Mouse (Mus musculus) hindbrain, embryonic 10.5 days (tissue): Measurements from ENCODE around the gene Tubgcp3. TPM values are rescaled to one million over a fixed set of nuclear protein-coding genes. Genes with fewer than 3 reads are reported as not detected.
"Not testable (repeated sequence)": the region's sequence is repeated elsewhere in the genome, so short reads cannot be mapped to it uniquely, and the experiment has no call there.

Source experiments
- DNase-seq: peaks from one replicate; pipeline ENCODE4 v3.0.0-alpha.2; 2017; ENCODE audit warnings: low spot score
- H3K27ac ChIP-seq: fragments of 300-500 bp; sonication (generic); 2 replicates; pipeline ENCODE4 v1.5.1; 2016; ENCODE audit warnings: mild to moderate bottlenecking, moderate library complexity
- H3K27me3 ChIP-seq: fragments of 300-500 bp; sonication (generic); 2 replicates; pipeline ENCODE4 v1.6.1; 2016; ENCODE audit warnings: mild to moderate bottlenecking; ENCODE audit not compliant: poor library complexity, insufficient read depth, severe bottlenecking
- H3K36me3 ChIP-seq: fragments of 300-500 bp; sonication (generic); 2 replicates; pipeline ENCODE4 v1.6.1; 2016; ENCODE audit warnings: mild to moderate bottlenecking, moderate library complexity
- H3K4me1 ChIP-seq: fragments of 300-500 bp; sonication (generic); replicated peaks from 2 replicates; pipeline ENCODE4 v1.6.1; 2016; ENCODE audit warnings: mild to moderate bottlenecking
- H3K4me3 ChIP-seq: fragments of 300-500 bp; sonication (generic); 2 replicates; pipeline ENCODE4 v1.5.1; 2016; ENCODE audit warnings: mild to moderate bottlenecking, moderate library complexity
- H3K9me3 ChIP-seq: fragments of 300-500 bp; sonication (generic); 2 replicates; pipeline ENCODE4 v1.6.1; 2016; ENCODE audit warnings: mild to moderate bottlenecking, moderate library complexity
- WGBS: fragments of 180-500 bp; shearing (Covaris S2); methylation state at CpG from one replicate; pipeline ENCODE4 v1.1.7; 2016; 5-methylcytosine and 5-hydroxymethylcytosine counted together
- polyA plus RNA-seq: library from polyadenylated mRNA; unstranded; fragments of >200 nt; fragmentation: Nextera tagmentation; extraction: Ambion mirVana; gene quantifications from 2 replicates; pipeline ENCODE4 v1.2.1, GENCODE M21; 2016

Tubgcp3 gene
- polyA plus RNA-seq, 1 experiment from 2014 or later: 49.9 TPM

DNA sequence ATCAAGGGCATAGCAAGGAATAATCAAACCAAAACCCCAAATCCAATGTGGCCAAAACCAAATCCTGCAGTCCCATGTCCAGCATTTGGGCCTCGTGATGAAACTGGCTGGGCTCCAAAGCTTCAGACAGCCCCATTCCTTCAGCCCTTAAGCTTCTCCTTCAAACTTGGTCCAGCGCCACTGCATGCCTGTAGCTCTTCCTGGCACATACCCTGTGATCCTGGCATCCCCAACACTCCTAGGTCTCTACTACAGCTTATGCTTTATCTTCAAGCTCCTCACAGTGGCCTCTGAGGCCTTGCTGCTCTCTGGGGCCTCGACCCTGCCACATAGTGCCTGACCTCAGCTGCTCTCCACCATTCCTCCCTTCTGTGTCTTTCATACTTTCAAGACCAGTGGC is 5.5 kb downstream of the Tubgcp3 start:
- H3K27ac ChIP-seq, DNase-seq, H3K27me3 ChIP-seq, H3K4me3 ChIP-seq, H3K9me3 ChIP-seq: not testable (repeated sequence)
- Histone ChIP-seq H3K36me3 (peaks cover 31% of the 10 kb centered on the region), H3K4me1 (peaks cover 13% of the 10 kb centered on the region)
- 94% methylated on average over 3 of the region's 3 CpGs for WGBS

DNA sequence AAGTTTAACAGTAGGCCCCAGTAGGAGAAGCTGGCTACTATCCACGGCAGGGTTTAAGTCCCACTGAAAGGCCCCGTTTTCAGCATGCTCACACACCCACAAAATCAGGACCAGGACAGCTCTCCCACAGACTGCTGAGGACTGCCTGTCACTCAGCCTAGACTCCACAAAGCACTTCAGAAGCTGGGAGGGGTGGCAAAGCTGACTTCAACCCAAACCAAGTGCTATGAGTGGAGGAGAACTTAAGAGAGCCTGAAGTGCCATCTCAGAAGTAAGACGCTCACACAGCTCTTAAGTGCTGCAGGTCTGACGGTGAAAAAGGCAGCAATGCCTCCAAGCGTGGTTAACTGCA is 9.0 kb downstream of the Tubgcp3 start:
- Histone ChIP-seq H3K27me3 (no peaks in the 10 kb centered on the region), H3K9me3 (no peaks in the 10 kb centered on the region), H3K27ac (no peak overlapping the region), H3K36me3 (peaks cover 57% of the 10 kb centered on the region), H3K4me1 (no peaks in the 10 kb centered on the region), H3K4me3 (no peak overlapping the region)
- 87% methylated on average over 5 of the region's 5 CpGs for WGBS
- no peak for DNase-seq

DNA sequence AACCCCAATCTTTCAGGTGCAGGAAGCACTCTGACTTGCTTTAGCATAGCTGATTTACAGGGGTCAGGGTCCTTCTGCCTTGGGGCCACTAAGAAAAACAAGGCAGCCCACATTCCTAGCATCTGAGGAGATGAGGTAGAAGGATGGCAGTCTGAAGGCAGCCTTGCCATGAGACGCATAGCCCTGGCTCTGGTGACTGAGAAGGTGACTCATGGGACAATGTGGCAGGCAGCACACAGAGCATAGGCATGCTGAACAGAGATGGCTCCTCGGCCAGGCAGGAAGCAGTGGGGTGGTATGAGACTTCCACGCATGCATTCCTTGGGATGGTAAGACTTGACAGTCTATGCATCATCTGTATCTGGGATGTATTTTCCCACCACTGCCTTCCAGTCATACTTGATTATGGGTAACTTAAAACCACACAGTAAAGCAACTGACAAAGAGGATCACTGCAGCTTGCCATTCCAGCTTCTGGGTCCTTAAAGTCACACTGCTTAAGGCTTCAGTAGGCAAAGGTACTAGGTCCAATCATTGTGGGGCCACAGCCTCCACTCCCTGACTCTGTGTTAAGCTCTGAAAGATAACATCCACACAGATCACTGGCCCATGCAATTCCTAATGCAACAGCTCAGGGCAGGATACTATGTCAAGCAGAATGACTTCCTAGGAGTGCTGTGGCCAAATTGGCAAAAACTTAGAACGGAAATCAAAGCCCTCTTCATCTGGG is 9.5 kb downstream of the Tubgcp3 start:
- DNase-seq: no peak
- H3K36me3 ChIP-seq: peaks cover 60% of the 10 kb centered on the region
- H3K9me3 ChIP-seq: no peaks in the 10 kb centered on the region
- no peaks in the 10 kb centered on the region for H3K27me3 ChIP-seq
- H3K4me3 ChIP-seq: no peak overlapping the region
- 92% methylated on average over 4 of the region's 4 CpGs for WGBS
- H3K27ac ChIP-seq: no peak overlapping the region
- no peaks in the 10 kb centered on the region for H3K4me1 ChIP-seq

DNA sequence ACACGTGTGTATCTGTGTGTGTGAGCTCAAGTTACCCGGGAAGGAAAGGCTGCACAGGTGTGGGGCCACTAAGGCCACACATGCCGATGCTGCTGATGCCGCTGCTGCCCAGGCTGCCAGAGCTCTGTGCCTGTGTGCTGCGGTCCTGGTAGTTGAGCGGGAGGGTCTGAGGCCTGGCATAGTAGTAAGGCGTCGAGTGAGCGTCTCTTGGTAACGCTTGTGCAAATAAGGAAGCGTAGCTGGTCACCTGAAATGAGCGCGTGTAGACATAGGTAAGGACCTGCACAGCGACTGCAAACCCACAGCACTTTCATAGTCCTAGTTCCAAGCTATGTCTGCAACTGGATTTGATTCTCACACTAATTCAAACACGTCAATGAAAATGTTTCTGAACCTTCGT is 14.6 kb downstream of the Tubgcp3 start:
- no peak overlapping the region for H3K4me3 ChIP-seq
- H3K27me3 ChIP-seq: no peaks in the 10 kb centered on the region
- peaks cover 95% of the 10 kb centered on the region for H3K36me3 ChIP-seq
- no peaks in the 10 kb centered on the region for H3K4me1 ChIP-seq
- H3K27ac ChIP-seq: no peak overlapping the region
- H3K9me3 ChIP-seq: no peaks in the 10 kb centered on the region
- WGBS: 95% methylated on average over 16 of the region's 16 CpGs
- no peak for DNase-seq

DNA sequence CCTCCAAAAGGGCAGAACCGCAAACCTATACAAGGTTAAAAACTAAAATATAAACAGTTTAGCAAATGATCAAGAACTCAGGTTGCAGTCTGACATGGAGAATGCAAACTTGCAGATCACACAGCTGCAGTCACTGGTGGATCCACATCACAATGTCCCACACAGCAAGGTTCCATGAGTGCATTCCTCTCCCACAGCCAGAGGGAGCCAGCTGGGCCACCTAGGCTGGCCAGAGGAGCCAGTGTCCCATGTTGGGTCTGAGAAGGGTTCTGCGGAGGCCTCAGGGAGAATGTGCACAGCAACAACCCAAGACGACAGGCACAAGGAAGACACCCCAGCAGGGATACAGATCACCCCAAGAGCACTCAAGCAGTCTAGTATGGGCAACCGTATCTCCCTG is 20.8 kb downstream of the Tubgcp3 start:
- H3K9me3 ChIP-seq: no peaks in the 10 kb centered on the region
- H3K4me3 ChIP-seq: no peak overlapping the region
- no peak for DNase-seq
- no peak overlapping the region for H3K27ac ChIP-seq
- H3K4me1 ChIP-seq: no peaks in the 10 kb centered on the region; the same call in 1 of the 2 replicates
- H3K27me3 ChIP-seq: no peaks in the 10 kb centered on the region
- H3K36me3 ChIP-seq: peaks cover 99% of the 10 kb centered on the region
- WGBS: 83% methylated on average over 4 of the region's 4 CpGs

DNA sequence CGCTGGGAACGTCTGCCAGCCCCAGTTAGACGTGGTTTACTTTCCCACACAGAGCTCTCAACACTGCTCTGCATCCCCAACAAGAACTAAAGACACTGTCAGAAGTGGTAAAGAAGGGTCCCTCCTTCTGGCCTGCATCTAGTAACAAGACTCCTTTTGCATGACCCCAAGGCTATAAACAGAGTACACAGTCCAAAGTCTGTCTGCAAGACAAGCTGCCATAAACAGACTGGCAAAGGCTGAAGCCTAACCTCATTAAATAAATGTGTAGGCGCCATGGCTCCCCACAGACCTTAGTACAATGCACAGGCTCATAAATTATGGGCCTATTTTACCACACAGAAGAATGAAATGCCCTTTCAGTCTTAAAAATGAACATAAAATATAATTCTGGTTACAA is 21.6 kb downstream of the Tubgcp3 start:
- Histone ChIP-seq H3K4me1 (no peaks in the 10 kb centered on the region; the same call in 1 of the 2 replicates), H3K4me3 (no peak overlapping the region), H3K27me3 (no peaks in the 10 kb centered on the region), H3K9me3 (no peaks in the 10 kb centered on the region), H3K27ac (no peak overlapping the region), H3K36me3 (peaks cover 98% of the 10 kb centered on the region)
- no peak for DNase-seq
- WGBS: 82% methylated on average over 4 of the region's 4 CpGs

DNA sequence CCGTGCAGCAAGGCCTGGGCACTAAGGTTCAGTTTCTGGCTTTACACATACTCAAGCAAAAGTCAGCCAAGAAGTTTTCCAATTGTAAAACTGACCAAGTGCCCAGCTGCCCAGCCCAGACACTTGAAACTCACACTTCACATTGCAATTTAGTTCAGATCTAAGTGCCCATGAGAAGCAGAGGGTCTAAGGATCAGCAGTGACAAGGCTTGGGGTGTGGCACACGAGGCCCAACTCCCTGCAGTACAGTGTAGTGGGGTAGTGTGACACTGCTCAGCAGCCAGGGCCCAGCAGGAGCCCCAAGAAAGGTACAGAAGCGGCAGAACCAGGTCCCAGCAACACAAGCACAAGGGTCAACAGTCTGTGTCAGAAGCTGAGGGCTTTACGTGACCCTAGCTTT is 23.1 kb downstream of the Tubgcp3 start:
- Histone ChIP-seq H3K27ac (no peak overlapping the region), H3K4me3 (no peak overlapping the region), H3K9me3 (no peaks in the 10 kb centered on the region), H3K36me3 (peaks cover 97% of the 10 kb centered on the region), H3K4me1 (no peaks in the 10 kb centered on the region; the same call in 1 of the 2 replicates), H3K27me3 (no peaks in the 10 kb centered on the region)
- no peak for DNase-seq
- WGBS: 87% methylated on average over 4 of the region's 4 CpGs

DNA sequence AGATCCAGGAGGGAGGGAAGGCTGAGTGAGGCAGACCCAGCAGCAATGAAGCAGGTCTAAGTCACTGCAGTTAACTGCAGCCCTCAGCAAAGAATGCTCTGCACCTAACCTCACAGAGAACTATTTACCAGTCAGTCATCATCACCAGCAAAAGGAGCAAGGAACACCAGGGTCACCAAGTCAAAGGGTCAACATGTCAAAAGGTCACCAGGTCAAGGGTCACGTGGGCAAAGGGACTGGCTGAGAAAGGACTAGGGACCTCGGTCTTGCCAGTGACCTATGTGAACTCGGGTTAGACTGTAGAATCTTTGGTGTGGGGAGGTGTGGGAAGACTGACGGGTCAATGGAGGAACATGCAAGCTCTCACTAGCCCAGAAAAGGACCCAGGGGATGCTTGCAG is 25.5 kb downstream of the Tubgcp3 start:
- 40% methylated on average over 4 of the region's 4 CpGs for WGBS
- Histone ChIP-seq H3K27ac (no peak overlapping the region), H3K27me3 (no peaks in the 10 kb centered on the region), H3K9me3 (no peaks in the 10 kb centered on the region), H3K4me1 (no peaks in the 10 kb centered on the region; the same call in 1 of the 2 replicates), H3K36me3 (peaks cover 82% of the 10 kb centered on the region), H3K4me3 (no peak overlapping the region)
- DNase-seq: peak; percentile 13

DNA sequence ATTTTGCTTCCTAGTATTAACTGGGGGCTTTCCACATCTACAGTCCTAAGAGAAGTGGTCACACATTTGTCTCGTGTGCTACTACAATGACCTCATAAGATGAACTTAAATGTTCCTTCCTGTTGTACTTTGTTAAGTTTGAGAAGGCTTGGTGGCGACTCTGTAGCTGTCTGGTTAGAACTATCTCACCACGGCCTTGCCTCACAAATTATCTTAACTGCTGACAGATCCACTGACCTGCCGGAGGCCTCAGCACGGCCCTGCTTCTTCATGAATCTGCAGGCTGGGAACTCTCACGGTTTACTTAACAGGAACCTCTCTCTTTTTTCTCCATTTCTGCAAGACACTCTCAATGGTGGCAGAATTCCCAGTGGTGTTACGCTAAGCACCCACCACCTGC is 27.2 kb downstream of the Tubgcp3 start:
- 89% methylated on average over 7 of the region's 7 CpGs for WGBS
- no peaks in the 10 kb centered on the region for H3K9me3 ChIP-seq
- no peaks in the 10 kb centered on the region for H3K27me3 ChIP-seq
- no peak overlapping the region for H3K4me3 ChIP-seq
- no peak overlapping the region for H3K27ac ChIP-seq
- no peak for DNase-seq
- H3K4me1 ChIP-seq: no peaks in the 10 kb centered on the region; the same call in 1 of the 2 replicates
- peaks cover 81% of the 10 kb centered on the region for H3K36me3 ChIP-seq

DNA sequence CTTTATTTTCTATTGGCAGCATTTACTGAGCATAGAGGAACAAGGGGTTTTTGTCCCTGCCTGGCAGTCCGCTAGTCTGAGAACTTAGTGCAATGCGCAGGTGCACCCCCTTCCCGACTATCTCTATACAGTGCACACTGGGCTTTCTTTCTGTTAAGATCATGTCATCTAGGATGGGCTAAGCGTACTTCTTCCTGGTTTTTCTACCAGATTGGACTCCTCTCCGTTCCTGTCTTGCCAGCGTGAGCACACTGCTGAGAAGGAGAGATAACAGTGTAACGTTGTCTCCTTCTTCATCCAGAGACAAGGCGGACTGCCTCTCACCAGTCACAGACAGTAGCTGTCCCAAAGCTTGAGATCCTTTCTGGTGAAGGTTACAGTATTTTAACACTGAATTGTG is 27.7 kb downstream of the Tubgcp3 start:
- Histone ChIP-seq H3K9me3 (no peaks in the 10 kb centered on the region), H3K36me3 (peaks cover 81% of the 10 kb centered on the region), H3K27ac (no peak overlapping the region), H3K4me1 (no peaks in the 10 kb centered on the region; the same call in 1 of the 2 replicates), H3K27me3 (no peaks in the 10 kb centered on the region), H3K4me3 (no peak overlapping the region)
- no peak for DNase-seq
- 91% methylated on average over 8 of the region's 8 CpGs for WGBS

DNA sequence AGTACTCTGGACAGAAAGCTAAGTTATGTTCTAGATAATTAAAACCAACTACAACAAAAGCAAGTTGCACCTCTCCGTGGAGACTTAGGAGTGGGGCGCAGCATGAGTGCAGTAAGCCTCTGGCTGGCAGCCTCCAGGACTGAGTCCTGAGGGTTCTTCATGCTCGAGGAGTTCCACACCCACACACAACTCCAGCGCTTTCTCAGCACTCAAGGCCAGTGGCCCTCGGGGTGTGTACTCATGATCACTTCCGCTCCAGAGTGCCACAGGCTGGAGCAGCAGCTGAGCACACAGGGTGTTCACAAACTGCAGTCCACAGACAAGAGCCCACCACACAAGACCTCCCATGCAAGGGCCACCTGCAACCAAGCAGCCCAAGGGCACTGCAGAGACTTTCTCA is 30.5 kb downstream of the Tubgcp3 start:
- Histone ChIP-seq H3K27me3 (no peaks in the 10 kb centered on the region), H3K36me3 (peaks cover 81% of the 10 kb centered on the region), H3K4me3 (no peak overlapping the region), H3K27ac (no peak overlapping the region), H3K4me1 (no peaks in the 10 kb centered on the region; the same call in 1 of the 2 replicates), H3K9me3 (no peaks in the 10 kb centered on the region)
- WGBS: 95% methylated on average over 6 of the region's 6 CpGs
- no peak for DNase-seq

DNA sequence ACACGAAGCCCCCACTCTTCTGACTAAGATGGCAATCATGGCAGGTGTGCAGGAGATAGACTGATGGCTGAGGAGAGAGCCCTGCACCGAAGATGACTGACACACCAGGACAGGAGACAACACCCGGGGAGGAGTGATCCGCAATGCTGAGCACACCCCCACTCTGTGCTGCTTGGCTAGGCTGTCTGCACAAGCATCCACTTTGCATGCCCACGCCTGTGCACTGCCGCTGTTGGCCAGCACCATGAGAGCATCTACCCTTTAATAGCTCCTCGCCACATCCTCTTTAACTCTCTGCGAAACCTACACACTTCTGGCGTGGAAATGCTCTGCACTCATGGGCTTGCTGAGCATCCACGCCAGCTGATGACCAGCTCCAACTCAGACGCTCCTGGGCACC is 33.6 kb downstream of the Tubgcp3 start:
- no peak for DNase-seq
- H3K36me3 ChIP-seq: peaks cover 84% of the 10 kb centered on the region
- H3K27ac ChIP-seq: no peak overlapping the region
- no peak overlapping the region for H3K4me3 ChIP-seq
- WGBS: 92% methylated on average over 11 of the region's 11 CpGs
- H3K9me3 ChIP-seq: no peaks in the 10 kb centered on the region
- no peaks in the 10 kb centered on the region for H3K27me3 ChIP-seq
- H3K4me1 ChIP-seq: no peaks in the 10 kb centered on the region

DNA sequence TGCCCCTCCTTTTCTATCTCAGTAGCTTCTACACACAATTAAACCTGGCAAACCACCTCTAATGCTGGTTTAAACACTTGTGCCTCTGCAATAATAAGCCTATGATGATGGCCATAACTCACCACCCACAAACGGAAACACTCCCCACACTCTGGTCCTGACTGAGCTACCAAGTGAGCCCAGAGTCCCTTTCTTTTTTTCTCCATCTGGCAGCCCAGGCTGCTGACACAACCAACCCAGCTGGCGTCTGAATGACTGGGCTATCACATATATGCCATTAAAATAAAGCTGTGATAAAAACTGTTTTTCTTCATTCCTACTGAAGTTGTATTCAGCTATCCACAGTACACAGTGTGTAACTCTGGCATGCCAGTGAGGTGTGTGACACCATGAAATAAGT is 36.7 kb downstream of the Tubgcp3 start:
- no peaks in the 10 kb centered on the region for H3K27me3 ChIP-seq
- H3K27ac ChIP-seq: no peak overlapping the region
- peaks cover 94% of the 10 kb centered on the region for H3K36me3 ChIP-seq
- no peaks in the 10 kb centered on the region for H3K4me1 ChIP-seq
- no peak for DNase-seq
- WGBS: 89% methylated on average over 2 of the region's 2 CpGs
- no peak overlapping the region for H3K4me3 ChIP-seq
- H3K9me3 ChIP-seq: no peaks in the 10 kb centered on the region

DNA sequence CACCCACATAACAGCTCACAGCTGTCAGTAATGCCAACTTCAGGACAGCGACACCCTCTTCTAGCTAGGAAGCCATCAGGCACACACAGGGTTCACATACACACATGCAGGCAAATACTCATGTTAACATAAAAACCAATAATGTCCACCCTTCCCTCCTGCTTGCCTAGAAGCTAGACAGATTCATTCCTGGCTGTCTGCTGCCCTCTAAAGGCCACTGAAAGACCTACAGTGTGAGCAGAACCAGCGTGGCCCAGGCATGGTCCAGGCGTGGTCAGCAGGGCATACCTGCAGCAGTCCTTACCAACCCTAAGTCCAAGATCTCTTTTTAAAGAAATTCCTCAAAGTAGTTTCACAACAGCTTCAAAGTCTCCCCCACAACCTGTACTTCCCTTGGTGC is 43.0 kb downstream of the Tubgcp3 start:
- Histone ChIP-seq H3K27ac (no peak overlapping the region), H3K9me3 (no peaks in the 10 kb centered on the region), H3K36me3 (peaks cover 94% of the 10 kb centered on the region), H3K4me1 (peaks cover 6% of the 10 kb centered on the region; the same call in 1 of the 2 replicates), H3K4me3 (no peak overlapping the region), H3K27me3 (no peaks in the 10 kb centered on the region)
- DNase-seq: peak; percentile 49
- 52% methylated on average over 3 of the region's 3 CpGs for WGBS
